Mouse (Mus musculus): ENCODE measurements around the gene Cers6. TPM values are rescaled to one million over a fixed set of nuclear protein-coding genes. Genes with fewer than 3 reads are reported as not detected.
A peak's percentile ranks its signal among the peaks of the same experiment; 100 is the strongest.

Cers6 gene
- polyA plus RNA-seq, 1 experiment from 2014 or later = 55.0 TPM

GRCm38 (mm10) chr2:68885766-68886496, 24.7 kb downstream of the Cers6 start:
- Histone ChIP-seq H3K4me2 (replicated peaks) (no peak overlapping the region), H3K4me3 (no peak overlapping the region), H3K4me1 (0 out of 2 replicates have a peak, but pooled peaks cover 4% of the 10 kb centered on the region), H3K27me3 (no peaks in the 10 kb centered on the region), H3K9ac (replicated peaks) (no peak overlapping the region), H3K36me3 (no peaks in the 10 kb centered on the region), H3K27ac (replicated peaks) (no peak overlapping the region), H3K9me3 (no peaks in the 10 kb centered on the region)
- ATAC-seq (replicated peaks) = no peak
- WGBS = 40% methylated on average over 4 of the region's 4 CpGs

- Histone ChIP-seq H3K4me2 (replicated peaks) (no peak overlapping the region), H3K9me3 (no peaks in the 10 kb centered on the region), H3K27ac (replicated peaks) (no peak overlapping the region), H3K36me3 (no peaks in the 10 kb centered on the region), H3K4me1 (0 out of 2 replicates have a peak, but pooled peaks cover 4% of the 10 kb centered on the region), H3K4me3 (no peak overlapping the region), H3K9ac (replicated peaks) (no peak overlapping the region), H3K27me3 (no peaks in the 10 kb centered on the region)
- WGBS = 84% methylated on average over 4 of the region's 4 CpGs
- no peak for ATAC-seq (replicated peaks)
Observed at GRCm38 (mm10) chr2:68886661-68887060, 25.4 kb downstream of the Cers6 start.

DNA sequence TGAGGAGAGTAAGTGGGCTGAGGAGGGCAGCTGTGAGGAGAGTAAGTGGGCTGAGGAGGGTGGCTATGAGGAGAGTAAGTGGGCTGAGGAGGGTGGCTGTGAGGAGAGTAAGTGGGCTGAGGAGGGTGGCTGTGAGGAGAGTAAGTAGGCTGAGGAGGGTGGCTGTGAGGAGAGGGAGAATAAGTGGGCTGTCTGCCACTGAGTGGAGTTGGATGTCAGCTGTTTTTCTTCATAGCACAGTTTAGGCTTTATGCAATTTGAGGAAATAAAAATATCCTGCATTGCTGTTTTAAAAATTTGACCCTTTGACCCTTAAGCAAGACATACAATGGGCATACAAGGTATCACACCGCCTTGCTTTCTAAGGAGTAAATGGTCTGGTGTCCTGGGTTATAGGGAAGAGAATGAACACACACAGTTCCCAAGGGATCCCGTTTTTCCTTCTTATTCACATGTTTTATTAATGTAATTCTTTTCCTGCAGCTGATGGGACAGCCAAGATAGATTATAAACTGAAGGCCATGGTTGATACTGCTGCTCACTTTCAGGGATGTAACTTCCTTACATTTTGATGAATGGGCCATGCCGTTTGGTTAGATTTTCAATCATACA, 27.0 kb downstream of the Cers6 start:
- WGBS = 79% methylated on average over 3 of the region's 3 CpGs
- Histone ChIP-seq H3K27me3 (no peaks in the 10 kb centered on the region), H3K27ac (replicated peaks) (no peak overlapping the region), H3K9ac (replicated peaks) (no peak overlapping the region), H3K4me3 (no peak overlapping the region), H3K4me1 (0 out of 2 replicates have a peak, but pooled peaks cover 4% of the 10 kb centered on the region), H3K4me2 (replicated peaks) (no peak overlapping the region), H3K36me3 (no peaks in the 10 kb centered on the region), H3K9me3 (no peaks in the 10 kb centered on the region)
- no peak for ATAC-seq (replicated peaks)

GRCm38 (mm10) chr2:68889661-68890170, 28.5 kb downstream of the Cers6 start:
- WGBS = 96% methylated on average over 5 of the region's 5 CpGs
- Histone ChIP-seq H3K9me3 (no peaks in the 10 kb centered on the region), H3K4me1 (peaks cover 1% of the 10 kb centered on the region; the same call in 1 of the 2 replicates), H3K9ac (replicated peaks) (no peak overlapping the region), H3K27ac (replicated peaks) (no peak overlapping the region), H3K4me2 (replicated peaks) (no peak overlapping the region), H3K27me3 (no peaks in the 10 kb centered on the region), H3K36me3 (no peaks in the 10 kb centered on the region), H3K4me3 (no peak overlapping the region)
- no peak for ATAC-seq (replicated peaks)

DNA sequence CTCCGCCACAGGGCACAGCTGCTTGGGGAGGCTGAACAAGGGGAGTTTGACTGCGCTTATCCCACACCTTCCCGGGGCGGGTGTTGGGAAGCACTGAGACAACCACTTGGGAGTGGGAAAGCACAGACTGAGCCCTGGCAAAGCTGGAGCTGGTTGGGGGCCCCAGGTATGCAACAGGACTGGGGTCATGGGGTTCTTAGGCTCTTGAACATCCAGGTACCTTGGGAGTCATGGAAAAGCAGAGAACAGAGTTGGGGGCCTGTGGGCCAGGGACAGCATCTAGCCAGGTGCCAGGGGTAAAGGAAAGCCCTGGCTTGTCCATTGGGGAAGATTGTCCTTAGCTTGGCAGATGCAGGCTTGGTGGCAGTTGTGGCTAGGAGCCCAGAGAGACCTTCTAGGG, 31.2 kb downstream of the Cers6 start:
- H3K9me3 ChIP-seq = no peaks in the 10 kb centered on the region
- no peak overlapping the region for H3K4me2 ChIP-seq (replicated peaks)
- H3K27me3 ChIP-seq = no peaks in the 10 kb centered on the region
- H3K9ac ChIP-seq (replicated peaks) = no peak overlapping the region
- 93% methylated on average over 4 of the region's 4 CpGs for WGBS
- H3K4me1 ChIP-seq = peaks cover 21% of the 10 kb centered on the region
- no peak overlapping the region for H3K4me3 ChIP-seq
- H3K36me3 ChIP-seq = no peaks in the 10 kb centered on the region
- no peak for ATAC-seq (replicated peaks)
- no peak overlapping the region for H3K27ac ChIP-seq (replicated peaks)

GRCm38 (mm10) chr2:68895044-68895764, 34.0 kb downstream of the Cers6 start:
- H3K27ac ChIP-seq (replicated peaks) = no peak overlapping the region
- no peaks in the 10 kb centered on the region for H3K9me3 ChIP-seq
- no peaks in the 10 kb centered on the region for H3K27me3 ChIP-seq
- ATAC-seq (replicated peaks) = 0 out of 2 replicates have a peak, but pooled peaks have one; percentile 33
- no peak overlapping the region for H3K4me3 ChIP-seq
- no peak overlapping the region for H3K9ac ChIP-seq (replicated peaks)
- WGBS = 60% methylated on average over 10 of the region's 10 CpGs
- no peak overlapping the region for H3K4me2 ChIP-seq (replicated peaks)
- peaks cover 21% of the 10 kb centered on the region for H3K4me1 ChIP-seq
- H3K36me3 ChIP-seq = no peaks in the 10 kb centered on the region

GRCm38 (mm10) chr2:68896196-68896595, 35.0 kb downstream of the Cers6 start:
- Histone ChIP-seq H3K36me3 (no peaks in the 10 kb centered on the region), H3K4me2 (replicated peaks) (no peak overlapping the region), H3K9me3 (no peaks in the 10 kb centered on the region), H3K27ac (replicated peaks) (peak overlapping the region; percentile 7; the same call in 1 of the 2 replicates), H3K4me3 (no peak overlapping the region), H3K9ac (replicated peaks) (no peak overlapping the region), H3K27me3 (no peaks in the 10 kb centered on the region), H3K4me1 (peaks cover 21% of the 10 kb centered on the region)
- peak; percentile 69 for ATAC-seq (replicated peaks)
- WGBS = 36% methylated on average over 4 of the region's 4 CpGs

DNA sequence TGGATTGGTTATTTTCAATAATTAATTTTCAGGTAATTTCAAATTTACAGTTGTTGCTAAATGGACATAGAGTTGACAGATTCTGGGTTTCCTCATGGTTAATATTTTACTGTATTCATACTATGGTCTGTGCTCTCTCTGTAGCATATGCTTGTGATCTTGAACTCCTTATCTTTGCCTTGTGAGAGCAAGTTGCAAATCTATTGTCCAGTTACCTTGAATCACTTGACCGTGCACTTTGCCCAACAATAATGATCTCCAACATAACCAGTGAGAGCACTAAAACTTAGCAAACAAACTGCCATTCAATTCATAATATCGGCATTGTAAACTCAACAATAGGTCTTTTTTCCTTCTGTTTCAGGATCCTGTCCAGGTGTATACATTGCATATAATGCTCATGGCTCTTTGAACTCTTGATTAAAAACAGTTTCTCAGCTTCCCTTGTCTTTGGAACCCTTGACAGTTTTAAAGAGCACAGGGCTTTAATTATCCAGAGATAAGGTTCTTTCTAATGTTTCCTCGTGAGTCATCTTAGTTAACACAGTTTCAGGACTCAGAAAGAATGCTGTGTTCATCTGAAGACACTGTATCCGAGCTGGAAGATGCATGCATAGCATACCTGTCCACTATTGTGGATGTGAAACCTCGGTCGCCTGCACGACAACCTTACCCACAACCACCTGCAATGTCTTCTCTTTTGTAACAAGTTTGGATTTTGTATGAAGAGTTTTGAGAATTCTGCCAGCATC, 38.7 kb downstream of the Cers6 start:
- Histone ChIP-seq H3K4me3 (no peak overlapping the region), H3K4me2 (replicated peaks) (no peak overlapping the region), H3K9me3 (no peaks in the 10 kb centered on the region), H3K27ac (replicated peaks) (no peak overlapping the region), H3K4me1 (peaks cover 21% of the 10 kb centered on the region), H3K9ac (replicated peaks) (no peak overlapping the region), H3K36me3 (no peaks in the 10 kb centered on the region), H3K27me3 (no peaks in the 10 kb centered on the region)
- 89% methylated on average over 7 of the region's 7 CpGs for WGBS
- no peak for ATAC-seq (replicated peaks)

GRCm38 (mm10) chr2:68900640-68901378, 39.6 kb downstream of the Cers6 start:
- WGBS = 84% methylated on average over 9 of the region's 9 CpGs
- no peaks in the 10 kb centered on the region for H3K36me3 ChIP-seq
- no peak overlapping the region for H3K4me3 ChIP-seq
- no peak overlapping the region for H3K27ac ChIP-seq (replicated peaks)
- H3K27me3 ChIP-seq = no peaks in the 10 kb centered on the region
- no peak overlapping the region for H3K9ac ChIP-seq (replicated peaks)
- H3K4me1 ChIP-seq = peaks cover 18% of the 10 kb centered on the region
- H3K9me3 ChIP-seq = no peaks in the 10 kb centered on the region
- no peak overlapping the region for H3K4me2 ChIP-seq (replicated peaks)
- no peak for ATAC-seq (replicated peaks)

DNA sequence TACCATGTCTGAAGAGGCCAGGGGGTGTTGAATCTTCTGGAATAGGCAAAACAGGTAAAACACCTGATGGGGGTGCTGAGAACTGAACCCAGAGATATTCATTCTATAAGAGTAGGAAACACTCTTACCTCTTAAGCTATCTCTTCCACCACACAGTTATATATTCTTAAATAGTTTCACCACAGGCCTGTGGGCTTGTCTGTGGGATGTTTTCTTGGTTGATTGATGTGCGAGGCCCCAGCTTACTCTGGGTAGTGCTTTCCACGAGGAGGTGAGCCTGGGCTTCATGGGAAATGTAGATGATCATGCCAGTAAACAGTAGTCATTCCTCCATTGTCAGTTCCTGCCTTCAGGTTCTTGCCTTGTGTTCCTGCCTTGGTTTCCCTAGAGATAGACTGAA, 40.5 kb downstream of the Cers6 start:
- H3K9me3 ChIP-seq = no peaks in the 10 kb centered on the region
- ATAC-seq (replicated peaks) = no peak
- no peaks in the 10 kb centered on the region for H3K36me3 ChIP-seq
- no peak overlapping the region for H3K4me3 ChIP-seq
- WGBS = 95% methylated on average over 2 of the region's 2 CpGs
- H3K27ac ChIP-seq (replicated peaks) = no peak overlapping the region
- H3K4me1 ChIP-seq = peaks cover 9% of the 10 kb centered on the region
- no peak overlapping the region for H3K9ac ChIP-seq (replicated peaks)
- H3K4me2 ChIP-seq (replicated peaks) = no peak overlapping the region
- no peaks in the 10 kb centered on the region for H3K27me3 ChIP-seq

- Histone ChIP-seq H3K9ac (replicated peaks) (no peak overlapping the region), H3K27me3 (no peaks in the 10 kb centered on the region), H3K4me1 (peaks cover 3% of the 10 kb centered on the region; the same call in 1 of the 2 replicates), H3K4me2 (replicated peaks) (no peak overlapping the region), H3K4me3 (no peak overlapping the region), H3K36me3 (no peaks in the 10 kb centered on the region), H3K27ac (replicated peaks) (no peak overlapping the region), H3K9me3 (no peaks in the 10 kb centered on the region)
- no peak for ATAC-seq (replicated peaks)
- WGBS = 84% methylated on average over 6 of the region's 6 CpGs
Observed at GRCm38 (mm10) chr2:68902546-68902945, 41.3 kb downstream of the Cers6 start.

All from forebrain, embryonic 15.5 days (tissue).